Mouse (Mus musculus) CH12.LX (cell line): Measurements from ENCODE around the gene Mb. TPM values are rescaled to one million over a fixed set of nuclear protein-coding genes. Genes with fewer than 3 reads are reported as not detected.

Experiments
- DNase-seq: peaks from one replicate; pipeline ENCODE4 v3.0.0-alpha.2; 2013; ENCODE audit errors: extremely low read depth
- H3K27ac ChIP-seq: 2 replicates; pipeline ENCODE4 v1.5.1; 2012; ENCODE audit warnings: low read depth, mild to moderate bottlenecking, control low read depth, moderate library complexity; ENCODE audit not compliant: insufficient read depth
- H3K27me3 ChIP-seq: replicated peaks from 2 replicates; pipeline ENCODE3; 2012; ENCODE audit warnings: inconsistent platforms
- H3K36me3 ChIP-seq, 2 experiments: replicated peaks in 1 of 2; 2 replicates each; pipeline versions ENCODE3 to v1.6.1; 2012; ENCODE audit warnings: inconsistent platforms in 1 of 2, low read length in 1 of 2, mild to moderate bottlenecking in 1 of 2, mixed read lengths in 1 of 2, moderate library complexity in 1 of 2; ENCODE audit not compliant: control insufficient read depth in 1 of 2, insufficient read depth in 1 of 2
- H3K4me1 ChIP-seq, 2 experiments: 2 replicates each; pipeline ENCODE4 v1.6.1; 2012; ENCODE audit warnings: inconsistent platforms in 1 of 2, moderate library complexity in 1 of 2; ENCODE audit not compliant: insufficient read depth in 2 of 2, control insufficient read depth in 1 of 2
- H3K4me2 ChIP-seq: 2 replicates; pipeline ENCODE4 v1.6.1; 2012; ENCODE audit warnings: low read depth, mild to moderate bottlenecking, control low read depth; ENCODE audit not compliant: poor library complexity, insufficient read depth, severe bottlenecking
- H3K4me3 ChIP-seq, 3 experiments: fragments of 150-350 bp in 1 of 3; sonication (generic) in 1 of 3; replicated peaks in 1 of 3; 2 replicates each; pipeline versions ENCODE3 to v1.5.1; 2011 to 2012; ENCODE audit warnings: low read depth in 2 of 3, low read length in 2 of 3, mild to moderate bottlenecking in 2 of 3, moderate library complexity in 2 of 3, control low read depth in 1 of 3, improper control_type of control experiment in 1 of 3, inconsistent platforms in 1 of 3, mixed read lengths in 1 of 3; ENCODE audit not compliant: poor library complexity in 1 of 3
- H3K79me2 ChIP-seq: replicated peaks from 2 replicates; pipeline ENCODE4 v1.6.1; 2012; ENCODE audit warnings: mild to moderate bottlenecking, moderate library complexity; ENCODE audit not compliant: control insufficient read depth, poor library complexity, insufficient read depth, severe bottlenecking; ENCODE audit errors: extremely low read depth
- H3K9ac ChIP-seq: 2 replicates; pipeline ENCODE4 v1.6.1; 2012; ENCODE audit warnings: low read depth, mild to moderate bottlenecking, control low read depth, moderate library complexity; ENCODE audit not compliant: insufficient read depth
- H3K9me3 ChIP-seq: replicated peaks from 2 replicates; pipeline ENCODE3; 2012; ENCODE audit warnings: low read length, inconsistent platforms, mixed read lengths
- BHLHE40 ChIP-seq: IDR thresholded peaks from 2 replicates; pipeline ENCODE4 v1.6.1; 2011; ENCODE audit warnings: mild to moderate bottlenecking, low read depth, low read length, improper control_type of control experiment
- CHD1 ChIP-seq: IDR thresholded peaks from 2 replicates; pipeline ENCODE4 v1.6.1; 2012; ENCODE audit warnings: low read depth, low read length, improper control_type of control experiment, inconsistent platforms
- E2F4 ChIP-seq: IDR thresholded peaks from 2 replicates; pipeline ENCODE4 v1.6.1; 2011; ENCODE audit warnings: low read depth, low read length, improper control_type of control experiment; ENCODE audit not compliant: insufficient replicate concordance
- ELF1 ChIP-seq: IDR thresholded peaks from 2 replicates; pipeline ENCODE4 v1.6.1; 2014; ENCODE audit warnings: low read depth, mild to moderate bottlenecking, inconsistent platforms, low read length, improper control_type of control experiment
- EP300 ChIP-seq: IDR thresholded peaks from 2 replicates; pipeline ENCODE4 v1.6.1; 2011; ENCODE audit warnings: low read length, improper control_type of control experiment
- ETS1 ChIP-seq: conservative IDR thresholded peaks from 2 replicates; pipeline ENCODE4 v1.6.1; 2012; ENCODE audit warnings: low read depth, mild to moderate bottlenecking, inconsistent platforms, low read length, improper control_type of control experiment, moderate library complexity
- IRF4 ChIP-seq: IDR thresholded peaks from 2 replicates; pipeline ENCODE4 v1.6.1; 2014; ENCODE audit warnings: low read depth, mild to moderate bottlenecking, inconsistent platforms, low read length, improper control_type of control experiment
- JUN ChIP-seq: IDR thresholded peaks from 2 replicates; pipeline ENCODE4 v1.6.1; 2011; ENCODE audit warnings: low read depth, mild to moderate bottlenecking, low read length, improper control_type of control experiment, moderate library complexity; ENCODE audit not compliant: insufficient read depth
- JUND ChIP-seq: conservative IDR thresholded peaks from 2 replicates; pipeline ENCODE4 v1.6.1; 2011; ENCODE audit warnings: low read depth, low read length, improper control_type of control experiment
- MAFK ChIP-seq: IDR thresholded peaks from 2 replicates; pipeline ENCODE4 v1.6.1; 2011; ENCODE audit warnings: low read length, improper control_type of control experiment; ENCODE audit not compliant: insufficient replicate concordance
- MAX ChIP-seq: IDR thresholded peaks from 2 replicates; pipeline ENCODE4 v1.6.1; 2011; ENCODE audit warnings: low read length, improper control_type of control experiment
- MEF2A ChIP-seq: IDR thresholded peaks from 2 replicates; pipeline ENCODE4 v1.6.1; 2014; ENCODE audit warnings: low read depth, mild to moderate bottlenecking, inconsistent platforms, low read length, improper control_type of control experiment, borderline replicate concordance
- MYC ChIP-seq: IDR thresholded peaks from 2 replicates; pipeline ENCODE4 v1.6.1; 2011; ENCODE audit warnings: low read depth, mild to moderate bottlenecking, improper control_type of control experiment, low read length
- NELFE ChIP-seq: IDR thresholded peaks from 2 replicates; pipeline ENCODE4 v1.6.1; 2011; ENCODE audit warnings: low read depth, low read length, improper control_type of control experiment
- POLR2A ChIP-seq: IDR thresholded peaks from 2 replicates; pipeline ENCODE4 v1.6.1; 2011; ENCODE audit warnings: low read depth, mild to moderate bottlenecking, improper control_type of control experiment, low read length
- SIN3A ChIP-seq: IDR thresholded peaks from 2 replicates; pipeline ENCODE4 v1.6.1; 2012; ENCODE audit warnings: low read length, improper control_type of control experiment, inconsistent platforms
- SMC3 ChIP-seq: IDR thresholded peaks from 2 replicates; pipeline ENCODE4 v1.6.1; 2011; ENCODE audit warnings: low read depth, low read length, improper control_type of control experiment
- TBP ChIP-seq: conservative IDR thresholded peaks from 2 replicates; pipeline ENCODE4 v1.6.1; 2011; ENCODE audit warnings: low read depth, low read length, improper control_type of control experiment
- USF1 ChIP-seq: IDR thresholded peaks from 2 replicates; pipeline ENCODE4 v1.6.1; 2014; ENCODE audit warnings: low read depth, mild to moderate bottlenecking, inconsistent platforms, low read length, improper control_type of control experiment
- ZC3H11A ChIP-seq: IDR thresholded peaks from 2 replicates; pipeline ENCODE4 v1.6.1; 2012; ENCODE audit warnings: low read depth, mild to moderate bottlenecking, inconsistent platforms, low read length, improper control_type of control experiment
- ZKSCAN1 ChIP-seq: IDR thresholded peaks from 2 replicates; pipeline ENCODE4 v1.6.1; 2012; ENCODE audit warnings: low read depth, inconsistent platforms, low read length, improper control_type of control experiment, borderline replicate concordance
- dilution Hi-C: fragments of 300-500 bp; cut with MboI; formaldehyde crosslinking; loops from 2 replicates; pipeline ENCODE4 v1.14.3; 2020; ENCODE audit warnings: low sequenced_read_pairs; ENCODE audit not compliant: extremely low pct_unique_long_range_greater_than_20kb, extremely low pct_ligation_motif_present
- in situ Hi-C: fragments of 300-500 bp; cut with MboI; formaldehyde crosslinking; loops from 3 replicates; pipeline ENCODE4 v1.14.3; 2019; ENCODE audit warnings: low sequenced_read_pairs, low pct_ligation_motif_present, low pct_unique_long_range_greater_than_20kb, mixed read lengths
- polyA plus RNA-seq: library from polyadenylated mRNA; unstranded; fragments of >175 nt; gene quantifications from 2 replicates; pipeline ENCODE4 v1.2.1, GENCODE M21; 2012; ENCODE audit warnings: low read depth; ENCODE audit not compliant: insufficient read length
- total RNA-seq, 2 experiments: library from RNA; depleted of rRNA; stranded (reverse); fragments of 300-350 nt in 1 of 2; fragments of >200 nt in 1 of 2; gene quantifications; 2 replicates each; pipeline ENCODE4 v1.2.3; 2012 to 2014

The Mb gene
- total and polyA plus RNA-seq, 3 experiments: not detected

GRCm38 (mm10) chr15:77091394-77091793 is 40.9 kb upstream of the Mb start:
- Histone ChIP-seq H3K4me3 (no peak overlapping the region), H3K27ac (no peak overlapping the region), H3K9me3 (no peaks in the 10 kb centered on the region), H3K4me2 (no peak overlapping the region), H3K9ac (no peak overlapping the region), H3K4me1 (peaks cover 0 to 4% of the 10 kb centered on the region in 2 experiments; a peak in 2 of 4 replicates), H3K27me3 (peaks cover 94% of the 10 kb centered on the region), H3K79me2 (no peaks in the 10 kb centered on the region), H3K36me3 (no peaks in the 10 kb centered on the region)
- TF ChIP-seq E2F4: no peak
- TF ChIP-seq MYC: no peak
- TF ChIP-seq CHD1: no peak
- TF ChIP-seq ELF1: no peak
- no peak for TF ChIP-seq MAFK
- TF ChIP-seq NELFE: no peak
- no peak for TF ChIP-seq ZC3H11A
- TF ChIP-seq SMC3: no peak
- TF ChIP-seq BHLHE40: no peak
- no peak for TF ChIP-seq IRF4
- no peak for DNase-seq
- in situ Hi-C loops: no loop called here
- dilution Hi-C loops: no loop called here

- Histone ChIP-seq H3K27ac (no peak overlapping the region), H3K4me1 (peaks cover 0 to 4% of the 10 kb centered on the region in 2 experiments; a peak in 2 of 4 replicates), H3K9me3 (no peaks in the 10 kb centered on the region), H3K27me3 (peaks cover 97% of the 10 kb centered on the region), H3K4me3 (no peak overlapping the region), H3K9ac (no peak overlapping the region), H3K36me3 (no peaks in the 10 kb centered on the region), H3K4me2 (no peak overlapping the region), H3K79me2 (no peaks in the 10 kb centered on the region)
- dilution Hi-C loops: no loop called here
- no peak for DNase-seq
- in situ Hi-C loops: no loop called here
- TF ChIP-seq POLR2A (no peak), BHLHE40 (peak; percentile 53), MAFK (no peak)
These were observed 40.1 kb upstream of the Mb start for GRCm38 (mm10) chr15:77090531-77090930.

GRCm38 (mm10) chr15:77089249-77089648 is 38.8 kb upstream of the Mb start:
- no peak for TF ChIP-seq MAX
- peak; percentile 90 for TF ChIP-seq MAFK
- TF ChIP-seq EP300: peak; percentile 39
- peak; percentile 46; the same call in 1 of the 2 replicates for TF ChIP-seq JUND
- TF ChIP-seq ZC3H11A: no peak
- no peak for TF ChIP-seq USF1
- peak; percentile 28; the same call in 1 of the 2 replicates for TF ChIP-seq ETS1
- peak; percentile 42; the same call in 1 of the 2 replicates for TF ChIP-seq SIN3A
- TF ChIP-seq JUN: peak; percentile 17; the same call in 1 of the 2 replicates
- TF ChIP-seq BHLHE40: peak; percentile 67
- TF ChIP-seq MEF2A: no peak
- TF ChIP-seq TBP: no peak
- TF ChIP-seq ZKSCAN1: no peak

More at GRCm38 (mm10) chr15:77089249-77089648, 38.8 kb upstream of the Mb start:
- H3K4me1 ChIP-seq: peaks cover 0 to 4% of the 10 kb centered on the region in 2 experiments; a peak in 2 of 4 replicates
- peak; percentile 62 for DNase-seq
- dilution Hi-C loops: no loop called here
- no peaks in the 10 kb centered on the region for H3K9me3 ChIP-seq
- peaks cover 98% of the 10 kb centered on the region for H3K27me3 ChIP-seq
- no peaks in the 10 kb centered on the region for H3K36me3 ChIP-seq
- H3K9ac ChIP-seq: no peak overlapping the region
- no peak overlapping the region for H3K27ac ChIP-seq
- in situ Hi-C loops: no loop called here
- no peak overlapping the region for H3K4me3 ChIP-seq
- no peaks in the 10 kb centered on the region for H3K79me2 ChIP-seq
- H3K4me2 ChIP-seq: no peak overlapping the region
